In the genomic region with DNA sequence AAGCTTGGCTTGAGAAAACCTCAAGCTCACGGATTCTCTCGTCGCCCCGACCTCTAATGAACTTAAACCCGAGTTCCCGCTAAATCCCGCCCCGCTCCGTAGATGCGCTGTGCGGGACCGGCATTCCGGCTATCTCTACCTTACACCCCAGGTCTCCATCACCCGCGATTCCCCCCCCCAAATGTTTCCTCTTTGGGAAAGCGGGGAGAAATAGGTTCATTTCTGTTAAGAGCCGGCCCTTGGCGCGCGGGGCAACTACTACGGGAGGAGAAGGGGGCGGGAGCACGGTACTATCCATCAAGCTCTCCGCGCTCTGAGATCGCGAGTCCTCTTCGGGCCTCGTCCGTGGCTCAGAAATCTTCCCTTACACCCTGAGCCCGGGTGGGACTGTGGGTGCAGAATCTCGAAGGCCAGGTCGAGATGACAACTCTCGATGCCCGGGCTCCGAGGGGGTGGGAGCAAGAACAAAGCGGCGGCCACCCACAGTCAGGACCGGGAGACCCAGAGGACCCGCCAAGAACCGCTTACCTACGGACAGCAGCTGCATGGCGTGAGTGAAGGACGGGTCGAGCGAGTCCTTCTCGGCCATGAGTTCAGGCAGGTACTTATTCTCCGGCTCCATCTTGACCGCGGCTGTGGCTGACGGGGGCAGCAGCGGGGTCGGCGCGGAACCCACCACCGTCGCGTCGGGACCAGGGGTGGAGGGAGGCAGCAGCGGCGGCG, we compare ENCODE assay signal across 8 mouse cellular contexts. TPM values are rescaled to one million over a fixed set of nuclear protein-coding genes. Genes with fewer than 3 reads are reported as not detected.
DNase-seq lines count a peak whose midpoint lies in the region; ATAC-seq lines count a peak whose summit lies in the region.

No protein-coding gene starts in this region.

- no peaks in the 10 kb centered on the region for H3K9me3 ChIP-seq in limb, embryonic 13.5 days
- H3K9me3 ChIP-seq in midbrain, embryonic 13.5 days = no peaks in the 10 kb centered on the region

- H3K4me3 ChIP-seq in limb, embryonic 13.5 days = peak overlapping the region; percentile 100
- H3K4me3 ChIP-seq in midbrain, embryonic 13.5 days (replicated peaks) = peak overlapping the region; percentile 83

- H3K9ac ChIP-seq in limb, embryonic 13.5 days = peak overlapping the region; percentile 100
- H3K9ac ChIP-seq in midbrain, embryonic 13.5 days (replicated peaks) = peak overlapping the region; percentile 98

- no peaks in the 10 kb centered on the region for H3K27me3 ChIP-seq in limb, embryonic 13.5 days
- H3K27me3 ChIP-seq in midbrain, embryonic 13.5 days = no peaks in the 10 kb centered on the region

- peaks cover 5% of the 10 kb centered on the region; the same call in 1 of the 2 replicates for H3K36me3 ChIP-seq in limb, embryonic 13.5 days
- no peaks in the 10 kb centered on the region for H3K36me3 ChIP-seq in midbrain, embryonic 13.5 days

- under 1% methylated on average over 62 of the region's 62 CpGs for WGBS in limb, embryonic 13.5 days
- under 1% methylated on average over 62 of the region's 62 CpGs for WGBS in midbrain, embryonic 13.5 days

- H3K4me2 ChIP-seq in limb, embryonic 13.5 days (replicated peaks) = peak overlapping the region; percentile 80
- peak overlapping the region; percentile 83 for H3K4me2 ChIP-seq in midbrain, embryonic 13.5 days (replicated peaks)

- DNase-seq in CD4-positive, CD25-positive, alpha-beta regulatory T cell, adult 2 months (ENCODE audit: low read depth, low spot score) = peak; percentile 61
- DNase-seq in embryo, embryonic 9.5 days (ENCODE audit: extremely low spot score) = peak; percentile 58
- DNase-seq in gastrocnemius, postnatal 4 days (ENCODE audit: low spot score in 2 of 2) = peak; percentile 25 to 43
- DNase-seq in kidney, adult 11 months = peak; percentile 34
- peak; percentile 47 for DNase-seq in spleen, adult 12 weeks (ENCODE audit: low spot score)

- ATAC-seq in CD4-positive, CD25-positive, alpha-beta regulatory T cell, adult 4 months = no peak
- peak; percentile 7 for ATAC-seq in limb, embryonic 13.5 days (ENCODE audit: low FRiP score, low read depth)
- no peak; the same call in none of the 2 replicates for ATAC-seq in midbrain, embryonic 13.5 days

- peaks cover 41% of the 10 kb centered on the region for H3K4me1 ChIP-seq in limb, embryonic 13.5 days
- H3K4me1 ChIP-seq in midbrain, embryonic 13.5 days (replicated peaks) = peaks cover 43% of the 10 kb centered on the region

- peak overlapping the region; percentile 99 for H3K27ac ChIP-seq in limb, embryonic 13.5 days
- peak overlapping the region; percentile 96 for H3K27ac ChIP-seq in midbrain, embryonic 13.5 days

RNA-seq across cellular contexts. Expression of a gene that starts 0.7 kb away (rescaled TPM):
- polyA plus RNA-seq in CD4-positive, CD25-positive, alpha-beta regulatory T cell, adult 4 months (2017; shearing (Covaris generic)) = 10 to 100 TPM; 24.8 to 39.1 TPM
- 10 to 100 TPM; 75.8 to 77.4 TPM for total RNA-seq in gastrocnemius, postnatal 4 days (2021)
- 145 and 149 TPM in 2 replicates for polyA plus RNA-seq in limb, embryonic 13.5 days (2015; fragmentation: Nextera tagmentation; extraction: Ambion mirVana)
- 180 and 182 TPM in 2 replicates for polyA plus RNA-seq in midbrain, embryonic 13.5 days (2015; fragmentation: Nextera tagmentation; extraction: Ambion mirVana)

RNA-seq across cellular contexts. Expression of a gene that starts 44.8 kb away (rescaled TPM):
- polyA plus RNA-seq in CD4-positive, CD25-positive, alpha-beta regulatory T cell, adult 4 months (2017; shearing (Covaris generic)) = 10 to 100 TPM in 1 of 2 experiments, 1 to 10 TPM in 1; 8.1 to 16.8 TPM
- 1 to 10 TPM; 7.3 to 7.8 TPM for total RNA-seq in gastrocnemius, postnatal 4 days (2021)
- polyA plus RNA-seq in limb, embryonic 13.5 days (2015; fragmentation: Nextera tagmentation; extraction: Ambion mirVana) = 14.4 and 16.1 TPM in 2 replicates
- 20.3 and 24.0 TPM in 2 replicates for polyA plus RNA-seq in midbrain, embryonic 13.5 days (2015; fragmentation: Nextera tagmentation; extraction: Ambion mirVana)
